Mouse (Mus musculus): ENCODE measurements around the gene Ppp1r15b. TPM values are rescaled to one million over a fixed set of nuclear protein-coding genes. Genes with fewer than 3 reads are reported as not detected.

The Ppp1r15b gene
- polyA plus RNA-seq, 1 experiment from 2014 or later, result 20.7 TPM

DNA sequence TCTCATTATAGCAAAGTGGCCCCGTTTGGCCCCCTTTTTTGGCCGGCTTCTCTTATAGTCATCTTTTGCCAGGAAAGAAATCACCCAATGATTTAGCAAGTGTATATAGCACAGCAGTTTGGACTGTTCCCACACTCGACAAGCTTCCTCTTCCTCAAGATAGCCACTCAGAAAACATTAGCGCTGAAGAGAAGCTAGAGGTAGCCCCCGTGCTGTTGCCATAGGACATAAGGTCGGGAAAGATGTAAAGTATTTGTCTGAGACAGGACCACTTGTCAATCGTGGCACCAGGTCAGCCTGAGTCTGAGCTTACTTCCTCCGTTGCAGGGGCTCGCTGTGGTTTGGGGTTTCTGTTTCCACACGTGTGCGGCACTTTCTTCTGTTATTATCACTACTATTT, 34.2 kb downstream of the Ppp1r15b start:
- WGBS, result 35% methylated on average over 11 of the region's 11 CpGs
- TF ChIP-seq CTCF (IDR thresholded peaks at IDR 0.05; ENCODE audit: low read depth) (no peak), EP300 (optimal IDR thresholded peaks at IDR 0.05) (no peak)
- Histone ChIP-seq H3K27me3 (ENCODE audit: control insufficient read depth, insufficient read depth, low read length) (no peaks in the 10 kb centered on the region; the same call in 1 of the 2 replicates), H3K4me1 (replicated peaks; ENCODE audit: control insufficient read depth, insufficient read depth) (no peaks in the 10 kb centered on the region), H3K4me3 (ENCODE audit: low read depth, low read length) (peak overlapping the region; percentile 62), H3K36me3 (ENCODE audit: control insufficient read depth, insufficient read depth, low read length) (no peaks in the 10 kb centered on the region), H3K4me2 (replicated peaks; ENCODE audit: low read depth) (peak overlapping the region; percentile 95), H3K9me3 (ENCODE audit: control insufficient read depth, low read length) (no peaks in the 10 kb centered on the region), H3K27ac (replicated peaks) (peak overlapping the region; percentile 90), H3K9ac (ENCODE audit: low read length) (no peak overlapping the region)
- no peak for DNase-seq (ENCODE audit: low spot score)
- ATAC-seq (ENCODE audit: low FRiP score, low TSS enrichment), result no peak

DNA sequence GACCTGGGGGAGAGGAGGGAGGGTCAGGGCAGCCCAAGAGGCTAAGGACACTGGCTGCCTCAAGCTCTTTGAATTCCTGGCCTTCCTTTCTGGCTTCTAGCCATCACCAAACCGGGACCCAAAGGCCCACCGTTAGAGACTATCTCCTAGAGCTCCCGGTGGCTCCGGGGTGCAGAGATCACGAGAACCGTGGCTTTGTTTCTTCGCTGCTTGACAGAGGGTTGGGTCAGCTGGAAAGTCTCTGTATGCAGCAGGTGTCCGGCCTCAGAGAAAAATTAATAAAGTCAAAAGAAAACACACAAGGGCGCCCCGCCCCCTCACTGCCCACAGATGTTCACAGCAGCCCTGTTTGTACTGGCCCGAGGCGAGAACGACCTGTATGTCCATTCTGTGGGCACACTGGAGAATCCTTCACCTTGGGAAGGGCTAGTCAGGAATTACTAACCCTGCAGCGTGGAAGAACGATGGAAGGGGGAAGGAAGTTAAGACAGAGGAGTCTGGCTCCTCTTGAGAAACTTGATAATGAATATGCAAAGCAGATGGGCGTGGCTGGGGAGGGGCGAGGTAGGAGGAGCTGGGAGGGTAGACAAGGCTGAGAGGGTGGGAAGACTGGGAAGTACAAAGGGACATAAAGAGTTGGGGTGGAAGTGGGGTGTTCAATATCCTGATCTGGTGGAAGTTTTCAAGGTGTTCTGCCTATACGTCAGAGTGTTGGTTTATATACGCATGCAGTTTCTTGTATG, 37.5 kb downstream of the Ppp1r15b start:
- peak; percentile 68 for DNase-seq (ENCODE audit: low spot score)
- no peaks in the 10 kb centered on the region for H3K27me3 ChIP-seq (ENCODE audit: control insufficient read depth, insufficient read depth, low read length)
- no peaks in the 10 kb centered on the region for H3K4me1 ChIP-seq (replicated peaks; ENCODE audit: control insufficient read depth, insufficient read depth)
- no peak overlapping the region for H3K27ac ChIP-seq (replicated peaks)
- no peak for TF ChIP-seq CTCF (IDR thresholded peaks at IDR 0.05; ENCODE audit: low read depth)
- TF ChIP-seq EP300 (optimal IDR thresholded peaks at IDR 0.05), result no peak
- H3K9me3 ChIP-seq (ENCODE audit: control insufficient read depth, low read length), result no peaks in the 10 kb centered on the region
- H3K36me3 ChIP-seq (ENCODE audit: control insufficient read depth, insufficient read depth, low read length), result no peaks in the 10 kb centered on the region
- peak overlapping the region; percentile 9; the same call in 1 of the 2 replicates for H3K4me2 ChIP-seq (replicated peaks; ENCODE audit: low read depth)
- WGBS, result 19% methylated on average over 19 of the region's 19 CpGs
- H3K4me3 ChIP-seq (ENCODE audit: low read depth, low read length), result 0 out of 2 replicates have a peak overlapping the region, but pooled peaks have one; percentile 1
- H3K9ac ChIP-seq (ENCODE audit: low read length), result 0 out of 2 replicates have a peak overlapping the region, but pooled peaks have one; percentile 5
- ATAC-seq (ENCODE audit: low FRiP score, low TSS enrichment), result no peak

DNA sequence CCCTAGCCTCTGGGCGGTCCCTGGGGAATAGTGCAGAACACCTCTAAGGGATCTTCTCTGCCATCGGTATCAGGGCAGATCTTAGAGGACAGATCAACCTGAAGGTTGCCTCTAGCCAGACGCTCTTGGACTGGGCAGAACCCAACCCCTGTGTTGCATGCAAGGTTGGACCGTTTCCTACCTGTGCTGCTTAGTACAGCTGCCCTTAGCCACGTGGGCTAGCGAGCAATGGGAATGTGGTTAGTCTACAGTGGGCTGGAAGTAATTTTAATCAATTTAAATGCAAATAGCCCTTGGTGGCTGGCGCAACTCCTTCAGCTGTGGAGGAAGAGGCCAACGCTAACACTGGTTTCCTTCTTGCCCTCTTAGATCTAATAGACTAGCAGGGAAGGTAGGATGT, 39.3 kb downstream of the Ppp1r15b start:
- TF ChIP-seq CTCF (IDR thresholded peaks at IDR 0.05; ENCODE audit: low read depth) (no peak), EP300 (optimal IDR thresholded peaks at IDR 0.05) (no peak)
- Histone ChIP-seq H3K4me1 (replicated peaks; ENCODE audit: control insufficient read depth, insufficient read depth) (no peaks in the 10 kb centered on the region), H3K27ac (replicated peaks) (no peak overlapping the region), H3K27me3 (ENCODE audit: control insufficient read depth, insufficient read depth, low read length) (no peaks in the 10 kb centered on the region), H3K9me3 (ENCODE audit: control insufficient read depth, low read length) (no peaks in the 10 kb centered on the region), H3K4me2 (replicated peaks; ENCODE audit: low read depth) (no peak overlapping the region), H3K4me3 (ENCODE audit: low read depth, low read length) (no peak overlapping the region), H3K36me3 (ENCODE audit: control insufficient read depth, insufficient read depth, low read length) (no peaks in the 10 kb centered on the region), H3K9ac (ENCODE audit: low read length) (no peak overlapping the region)
- WGBS, result 85% methylated on average over 8 of the region's 8 CpGs
- DNase-seq (ENCODE audit: low spot score) (no peak), ATAC-seq (ENCODE audit: low FRiP score, low TSS enrichment) (no peak)

DNA sequence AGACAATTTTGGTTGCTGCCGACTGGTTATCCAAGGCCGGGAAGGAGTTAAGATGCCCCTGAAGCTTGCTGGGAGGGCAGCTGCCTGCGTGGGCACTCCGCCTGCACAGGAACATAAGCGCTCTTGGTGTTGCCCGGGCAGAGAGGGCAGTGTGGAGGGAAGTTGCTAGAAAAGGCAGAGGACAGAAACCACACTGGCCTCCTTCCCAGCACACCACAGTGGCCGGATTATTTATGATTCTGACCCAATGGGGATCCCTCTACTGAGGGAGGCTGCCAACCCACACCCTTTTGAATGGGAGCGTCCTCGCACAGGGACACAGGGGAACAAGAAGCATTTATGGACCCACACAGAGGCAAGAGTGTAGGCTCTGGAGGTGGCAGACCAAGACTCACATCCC, 40.4 kb downstream of the Ppp1r15b start:
- 84% methylated on average over 9 of the region's 9 CpGs for WGBS
- no peak overlapping the region for H3K27ac ChIP-seq (replicated peaks)
- no peaks in the 10 kb centered on the region for H3K27me3 ChIP-seq (ENCODE audit: control insufficient read depth, insufficient read depth, low read length)
- DNase-seq (ENCODE audit: low spot score), result no peak
- H3K4me1 ChIP-seq (replicated peaks; ENCODE audit: control insufficient read depth, insufficient read depth), result no peaks in the 10 kb centered on the region
- H3K9ac ChIP-seq (ENCODE audit: low read length), result no peak overlapping the region
- no peak overlapping the region for H3K4me2 ChIP-seq (replicated peaks; ENCODE audit: low read depth)
- H3K9me3 ChIP-seq (ENCODE audit: control insufficient read depth, low read length), result no peaks in the 10 kb centered on the region
- no peak overlapping the region for H3K4me3 ChIP-seq (ENCODE audit: low read depth, low read length)
- no peaks in the 10 kb centered on the region for H3K36me3 ChIP-seq (ENCODE audit: control insufficient read depth, insufficient read depth, low read length)
- no peak for TF ChIP-seq EP300 (optimal IDR thresholded peaks at IDR 0.05)
- no peak for TF ChIP-seq CTCF (IDR thresholded peaks at IDR 0.05; ENCODE audit: low read depth)
- ATAC-seq (ENCODE audit: low FRiP score, low TSS enrichment), result no peak

DNA sequence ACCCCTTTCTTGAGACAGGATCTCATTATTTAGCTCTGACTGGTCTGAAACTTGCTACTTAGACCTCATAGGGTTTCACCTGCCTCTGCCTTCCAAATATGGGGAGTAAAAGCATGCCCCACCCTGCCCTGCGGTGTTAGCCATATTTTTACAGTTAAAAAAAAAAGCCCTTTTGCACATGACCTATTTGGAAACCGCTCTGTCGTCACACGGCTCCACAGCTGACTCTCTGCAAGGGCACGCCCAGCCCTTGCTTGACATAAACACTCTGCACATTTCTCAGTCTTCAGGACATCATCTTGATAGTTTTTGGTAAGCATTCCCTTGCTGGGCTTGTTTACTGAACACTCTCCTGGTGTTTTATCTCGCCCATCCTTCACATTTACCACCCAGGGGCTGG, 44.2 kb downstream of the Ppp1r15b start:
- Histone ChIP-seq H3K27me3 (ENCODE audit: control insufficient read depth, insufficient read depth, low read length) (no peaks in the 10 kb centered on the region), H3K4me1 (replicated peaks; ENCODE audit: control insufficient read depth, insufficient read depth) (peaks cover 8% of the 10 kb centered on the region; the same call in 1 of the 2 replicates), H3K27ac (replicated peaks) (no peak overlapping the region), H3K4me2 (replicated peaks; ENCODE audit: low read depth) (no peak overlapping the region), H3K9me3 (ENCODE audit: control insufficient read depth, low read length) (no peaks in the 10 kb centered on the region), H3K36me3 (ENCODE audit: control insufficient read depth, insufficient read depth, low read length) (no peaks in the 10 kb centered on the region), H3K4me3 (ENCODE audit: low read depth, low read length) (no peak overlapping the region), H3K9ac (ENCODE audit: low read length) (no peak overlapping the region)
- WGBS, result 21% methylated on average over 6 of the region's 6 CpGs
- DNase-seq (ENCODE audit: low spot score) (no peak), ATAC-seq (ENCODE audit: low FRiP score, low TSS enrichment) (no peak)
- no peak for TF ChIP-seq CTCF (IDR thresholded peaks at IDR 0.05; ENCODE audit: low read depth)
- no peak for TF ChIP-seq EP300 (optimal IDR thresholded peaks at IDR 0.05)

DNA sequence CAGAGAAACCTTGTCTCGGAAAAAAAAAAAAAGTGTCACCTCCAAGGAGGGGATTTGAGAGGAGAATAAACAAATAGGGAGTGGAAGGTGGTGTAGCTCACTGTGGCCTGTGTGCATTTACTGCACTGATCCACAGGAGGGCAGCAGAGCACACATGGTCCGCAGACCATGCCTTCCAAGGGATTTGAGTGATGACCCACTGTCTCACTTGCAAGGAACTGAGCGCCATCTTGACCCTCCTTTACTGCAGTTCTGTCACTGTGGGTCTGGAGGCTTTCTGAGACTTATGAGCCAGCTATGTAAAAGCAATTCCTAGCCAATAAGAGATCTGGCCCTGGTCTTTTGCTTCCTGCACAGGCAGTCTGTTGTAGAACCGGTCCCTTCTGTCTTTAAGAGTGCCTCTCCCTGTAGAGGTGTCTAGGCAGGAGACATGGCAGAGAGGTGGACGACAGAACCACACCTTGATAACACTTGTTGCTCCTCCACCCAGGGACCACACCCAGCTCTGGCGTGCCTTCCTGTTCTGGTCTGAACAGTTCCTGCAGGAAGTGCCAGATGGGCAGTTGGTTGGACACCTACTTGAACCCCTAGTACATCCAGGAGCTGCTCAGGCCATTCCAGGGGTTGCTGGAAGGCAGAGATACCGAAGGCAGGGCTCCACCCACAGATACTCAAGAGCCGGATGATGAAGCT, 46.7 kb downstream of the Ppp1r15b start:
- Histone ChIP-seq H3K36me3 (ENCODE audit: control insufficient read depth, insufficient read depth, low read length) (no peaks in the 10 kb centered on the region), H3K27me3 (ENCODE audit: control insufficient read depth, insufficient read depth, low read length) (no peaks in the 10 kb centered on the region), H3K4me2 (replicated peaks; ENCODE audit: low read depth) (no peak overlapping the region), H3K4me1 (replicated peaks; ENCODE audit: control insufficient read depth, insufficient read depth) (peaks cover 8% of the 10 kb centered on the region), H3K4me3 (ENCODE audit: low read depth, low read length) (no peak overlapping the region), H3K27ac (replicated peaks) (peak overlapping the region; percentile 83), H3K9ac (ENCODE audit: low read length) (no peak overlapping the region), H3K9me3 (ENCODE audit: control insufficient read depth, low read length) (no peaks in the 10 kb centered on the region)
- ATAC-seq (ENCODE audit: low FRiP score, low TSS enrichment) (peak; percentile 71), DNase-seq (ENCODE audit: low spot score) (peak; percentile 72)
- peak; percentile 96 for TF ChIP-seq CTCF (IDR thresholded peaks at IDR 0.05; ENCODE audit: low read depth)
- TF ChIP-seq EP300 (optimal IDR thresholded peaks at IDR 0.05), result no peak
- 35% methylated on average over 8 of the region's 8 CpGs for WGBS
